Comparison of ENCODE assay signal across 1 mouse cellular context in the genomic region with DNA sequence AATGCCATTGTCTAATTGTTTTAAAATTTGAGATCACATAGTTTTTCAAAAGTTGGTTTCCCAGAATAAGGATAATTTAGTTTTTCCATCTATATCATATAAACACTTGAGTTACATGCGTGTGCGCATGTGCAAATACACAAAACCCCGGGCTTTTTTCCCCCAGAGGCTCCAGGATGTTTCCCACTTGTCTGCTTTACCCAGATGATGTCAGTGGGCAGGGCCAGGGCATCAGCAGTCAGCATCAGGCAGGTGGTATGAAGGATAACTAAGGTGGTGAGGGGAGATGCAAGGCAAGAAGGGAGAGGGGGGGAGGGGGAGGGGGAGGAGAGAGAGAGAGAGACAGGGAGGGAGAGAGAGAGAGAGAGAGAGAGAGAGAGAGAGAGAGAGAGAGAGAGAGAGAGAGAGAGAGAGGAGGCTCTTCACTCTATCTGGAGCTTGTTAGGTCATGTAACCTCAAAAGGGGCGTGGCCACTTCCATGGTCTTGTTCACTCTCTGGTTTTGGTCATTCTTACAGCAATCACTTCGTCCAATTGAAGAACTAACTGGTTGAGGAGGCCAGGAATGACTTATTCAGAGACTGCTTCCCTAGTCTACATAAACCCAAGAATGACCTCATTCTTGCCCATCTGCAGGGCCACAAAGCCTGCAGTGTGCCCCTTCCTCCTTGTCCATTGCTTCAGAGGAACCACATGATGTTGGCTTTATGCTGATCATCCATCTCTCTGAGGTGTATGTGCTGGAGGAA.
TF ChIP-seq lines count a peak whose summit lies in the region.

No protein-coding gene starts in this region.

TF ChIP-seq in CH12.LX, 34 proteins besides CTCF, POLR2A, EP300 and RAD21 (continued from another document):
- TF ChIP-seq ZC3H11A (IDR thresholded peaks at IDR 0.05; ENCODE audit: low read depth, low read length) = no peak
